Mouse (Mus musculus) heart, embryonic 14.5 days (tissue): ENCODE data around the gene Gm29735. TPM values are rescaled to one million over a fixed set of nuclear protein-coding genes. Genes with fewer than 3 reads are reported as not detected.
"Not testable (repeated sequence)": the region's sequence is repeated elsewhere in the genome, so short reads cannot be mapped to it uniquely, and the experiment has no call there.

ENCODE experiments used
- ATAC-seq: fragments of 200-750 bp; cut with Nextera tagmentation; 2 replicates; pipeline ENCODE4 v1.8.0; 2017; ENCODE audit warnings: low read depth, moderate TSS enrichment; ENCODE audit not compliant: insufficient number of reproducible peaks, insufficient read depth, low FRiP score
- H3K27ac ChIP-seq, 2 experiments: fragments of 200-500 bp in 1 of 2; fragments of 300-500 bp in 1 of 2; sonication (generic) in 1 of 2; replicated peaks in 1 of 2; 2 replicates each; pipeline ENCODE4 v1.5.1; 2012 to 2014; ENCODE audit warnings: low read depth in 2 of 2, low read length in 2 of 2, control low read depth in 1 of 2, mild to moderate bottlenecking in 1 of 2, mixed read lengths in 1 of 2; ENCODE audit not compliant: control insufficient read depth in 1 of 2, insufficient read depth in 1 of 2
- H3K27me3 ChIP-seq: fragments of 300-500 bp; sonication (generic); 2 replicates; pipeline ENCODE4 v1.6.1; 2014; ENCODE audit warnings: mild to moderate bottlenecking, low read length, control low read depth; ENCODE audit not compliant: control insufficient read depth, insufficient read depth
- H3K36me3 ChIP-seq: fragments of 300-500 bp; sonication (generic); 2 replicates; pipeline ENCODE4 v1.6.1; 2014; ENCODE audit warnings: mild to moderate bottlenecking, control low read depth, low read length, mixed read lengths; ENCODE audit not compliant: control insufficient read depth, insufficient read depth
- H3K4me1 ChIP-seq, 2 experiments: fragments of 200-500 bp in 1 of 2; fragments of 300-500 bp in 1 of 2; sonication (generic) in 1 of 2; 2 replicates each; pipeline ENCODE4 v1.6.1; 2012 to 2014; ENCODE audit warnings: low read length in 2 of 2, control low read depth in 1 of 2, mixed read lengths in 1 of 2; ENCODE audit not compliant: control insufficient read depth in 2 of 2, insufficient read depth in 2 of 2
- H3K4me2 ChIP-seq: fragments of 300-500 bp; sonication (generic); 2 replicates; pipeline ENCODE4 v1.6.1; 2014; ENCODE audit warnings: mild to moderate bottlenecking, low read length
- H3K4me3 ChIP-seq, 2 experiments: fragments of 200-500 bp in 1 of 2; fragments of 300-500 bp in 1 of 2; sonication (generic) in 1 of 2; 2 replicates each; pipeline ENCODE4 v1.5.1; 2012 to 2014; ENCODE audit warnings: low read length in 2 of 2, mild to moderate bottlenecking in 2 of 2, control low read depth in 1 of 2, low read depth in 1 of 2, moderate library complexity in 1 of 2; ENCODE audit not compliant: control insufficient read depth in 1 of 2, insufficient read depth in 1 of 2
- H3K9ac ChIP-seq: fragments of 300-500 bp; sonication (generic); 2 replicates; pipeline ENCODE4 v1.6.1; 2014; ENCODE audit warnings: mild to moderate bottlenecking, low read length
- H3K9me3 ChIP-seq: fragments of 300-500 bp; sonication (generic); 2 replicates; pipeline ENCODE4 v1.6.1; 2016; ENCODE audit warnings: low read length, control low read depth; ENCODE audit not compliant: control insufficient read depth
- WGBS: fragments of 180-500 bp; shearing (Covaris S2); extraction: QIAGEN DNeasy Blood & Tissue Kit; methylation state at CpG from one replicate; pipeline ENCODE4 v1.1.7; 2014; 5-methylcytosine and 5-hydroxymethylcytosine counted together
- polyA plus RNA-seq: library from polyadenylated mRNA; unstranded; fragments of >200 nt; fragmentation: Nextera tagmentation; extraction: Ambion mirVana; gene quantifications from 2 replicates; pipeline ENCODE4 v1.2.1, GENCODE M21; 2014

Gm29735 gene
- not detected in 2 replicates for polyA plus RNA-seq

- H3K36me3 ChIP-seq, H3K27ac ChIP-seq, H3K4me2 ChIP-seq, H3K4me3 ChIP-seq, H3K27me3 ChIP-seq, H3K9me3 ChIP-seq, H3K9ac ChIP-seq, H3K4me1 ChIP-seq, ATAC-seq: not testable (repeated sequence)
- 36% methylated on average over 2 of the region's 2 CpGs for WGBS
Observed at GRCm38 (mm10) chr7:142157013-142157412, at the start of gene Gm29735. Gm29735 (minus strand) TSS chr7:142157113.

GRCm38 (mm10) chr7:142205488-142205887 lies 48.6 kb upstream of the Gm29735 start:
- Histone ChIP-seq H3K36me3 (no peaks in the 10 kb centered on the region), H3K9me3 (no peaks in the 10 kb centered on the region), H3K4me1 (no peaks in the 10 kb centered on the region), H3K9ac (no peak overlapping the region), H3K4me3 (no peak overlapping the region), H3K27me3 (no peaks in the 10 kb centered on the region), H3K27ac (no peak overlapping the region), H3K4me2 (no peak overlapping the region)
- ATAC-seq, result no peak

GRCm38 (mm10) chr7:142201064-142201463 lies 44.2 kb upstream of the Gm29735 start, which contains the start of gene Krtap5-3:
Krtap5-3 (plus strand) TSS chr7:142201364.
- Histone ChIP-seq H3K4me1 (no peaks in the 10 kb centered on the region), H3K4me2 (no peak within 1 kb of the TSS), H3K27me3 (no peaks in the 10 kb centered on the region), H3K9me3 (no peaks in the 10 kb centered on the region), H3K9ac (no peak within 1 kb of the TSS), H3K4me3 (no peak within 1 kb of the TSS), H3K36me3 (no peaks in the 10 kb centered on the region), H3K27ac (no peak within 1 kb of the TSS)
- WGBS, result 57% methylated on average over 1 of the region's 1 CpGs
- ATAC-seq, result no peak

- no peaks in the 10 kb centered on the region for H3K36me3 ChIP-seq
- H3K4me1 ChIP-seq, result no peaks in the 10 kb centered on the region
- ATAC-seq, result no peak
- H3K4me2 ChIP-seq, result no peak overlapping the region
- 65% methylated on average over 2 of the region's 2 CpGs for WGBS
- H3K4me3 ChIP-seq, result no peak overlapping the region
- H3K27ac ChIP-seq, result no peak overlapping the region
- H3K27me3 ChIP-seq, result no peaks in the 10 kb centered on the region
- no peak overlapping the region for H3K9ac ChIP-seq
- H3K9me3 ChIP-seq, result 0 out of 2 replicates have a peak, but pooled peaks cover 3% of the 10 kb centered on the region
Observed at GRCm38 (mm10) chr7:142198748-142199147, 41.8 kb upstream of the Gm29735 start.

DNA sequence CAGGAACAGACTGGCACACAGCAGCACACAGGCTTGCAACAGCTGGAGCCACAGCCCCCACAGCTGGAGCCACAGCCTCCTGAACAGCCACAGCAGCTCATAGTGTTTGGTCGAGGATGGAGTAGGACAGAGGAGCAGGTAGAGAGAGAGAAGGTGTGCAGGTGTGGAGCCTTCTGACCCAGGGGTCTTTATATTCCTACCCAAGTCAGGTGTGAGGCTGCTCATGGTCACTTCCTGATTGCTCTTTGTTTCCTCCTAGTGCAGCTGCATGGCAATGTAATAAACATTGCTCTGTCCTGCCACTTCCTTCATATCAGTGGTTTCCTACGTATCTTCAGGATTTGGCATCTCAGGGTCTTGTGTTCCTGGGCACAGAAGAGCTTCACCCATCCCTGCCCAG lies 33.4 kb upstream of the Gm29735 start, which contains the start of gene Gm10153:
TSS of gene Gm10153 (minus strand) at position 101 of the 400 bp plus-strand sequence.
- 34% methylated on average over 2 of the region's 2 CpGs for WGBS
- ATAC-seq, result no peak
- Histone ChIP-seq H3K4me3 (no peak within 1 kb of the TSS), H3K27me3 (0 out of 2 replicates have a peak, but pooled peaks cover 2% of the 10 kb centered on the region), H3K27ac (no peak within 1 kb of the TSS), H3K4me1 (no peaks in the 10 kb centered on the region), H3K4me2 (no peak within 1 kb of the TSS), H3K9me3 (0 out of 2 replicates have a peak, but pooled peaks cover 3% of the 10 kb centered on the region), H3K36me3 (no peaks in the 10 kb centered on the region), H3K9ac (no peak within 1 kb of the TSS)

- 0 out of 2 replicates have a peak, but pooled peaks cover 2% of the 10 kb centered on the region for H3K27me3 ChIP-seq
- no peaks in the 10 kb centered on the region for H3K36me3 ChIP-seq
- H3K4me2 ChIP-seq, result no peak overlapping the region
- no peaks in the 10 kb centered on the region for H3K4me1 ChIP-seq
- H3K4me3 ChIP-seq, result no peak overlapping the region
- no peak overlapping the region for H3K9ac ChIP-seq
- WGBS, result 65% methylated on average over 2 of the region's 2 CpGs
- no peaks in the 10 kb centered on the region for H3K9me3 ChIP-seq
- no peak overlapping the region for H3K27ac ChIP-seq
- no peak for ATAC-seq
Observed at GRCm38 (mm10) chr7:142188156-142188555, 31.2 kb upstream of the Gm29735 start.

DNA sequence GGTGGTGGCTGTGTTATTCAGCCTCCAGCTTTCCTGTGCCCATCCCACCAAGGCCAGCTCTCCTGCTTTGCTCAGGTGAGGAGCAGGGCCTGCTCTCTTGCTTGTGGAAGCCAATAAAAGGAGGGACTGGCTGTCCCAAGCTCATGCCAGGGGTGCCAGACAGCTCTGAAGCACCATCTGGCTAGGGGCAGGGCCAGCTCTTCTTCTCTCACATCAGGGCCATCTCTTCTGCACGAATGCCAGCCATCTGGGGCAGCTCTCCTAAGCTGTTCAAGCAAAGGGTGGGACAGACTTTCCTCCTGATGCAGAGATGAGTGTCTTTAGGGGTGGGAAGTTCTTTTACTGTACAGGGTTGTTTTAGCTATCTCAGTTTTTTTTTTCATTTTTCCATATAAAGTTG lies 24.1 kb upstream of the Gm29735 start:
- no peak overlapping the region for H3K4me3 ChIP-seq
- 29% methylated on average over 1 of the region's 1 CpGs for WGBS
- H3K4me1 ChIP-seq, result no peaks in the 10 kb centered on the region
- no peak overlapping the region for H3K4me2 ChIP-seq
- no peak for ATAC-seq
- H3K36me3 ChIP-seq, result no peaks in the 10 kb centered on the region
- H3K9me3 ChIP-seq, result no peaks in the 10 kb centered on the region
- no peaks in the 10 kb centered on the region for H3K27me3 ChIP-seq
- no peak overlapping the region for H3K9ac ChIP-seq
- H3K27ac ChIP-seq, result no peak overlapping the region

DNA sequence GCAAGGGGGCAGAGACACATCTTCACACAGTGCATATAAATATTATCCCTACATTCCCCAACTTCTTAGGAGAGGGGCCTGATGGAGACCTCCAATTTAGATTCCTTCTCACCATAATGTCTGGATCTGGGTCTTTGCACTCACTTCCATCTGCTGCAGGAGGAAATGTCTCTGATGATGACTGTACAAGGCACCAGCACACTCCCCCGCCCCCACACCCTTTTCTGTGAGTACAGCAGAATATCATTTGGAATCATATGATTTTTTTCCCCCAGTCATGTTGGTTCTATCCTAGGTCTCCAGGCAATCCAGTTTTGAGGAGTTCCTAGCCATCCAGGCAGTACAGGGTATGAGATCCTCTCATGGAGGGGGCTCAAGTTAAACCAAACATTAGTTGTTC lies 21.8 kb upstream of the Gm29735 start:
- Histone ChIP-seq H3K9ac (no peak overlapping the region), H3K4me2 (no peak overlapping the region), H3K9me3 (no peaks in the 10 kb centered on the region), H3K27me3 (no peaks in the 10 kb centered on the region), H3K36me3 (no peaks in the 10 kb centered on the region), H3K4me3 (no peak overlapping the region), H3K27ac (no peak overlapping the region), H3K4me1 (no peaks in the 10 kb centered on the region)
- no peak for ATAC-seq
- WGBS, result 63% methylated on average over 1 of the region's 1 CpGs
